Mouse (Mus musculus): ENCODE results near the gene Nde1. TPM values are rescaled to one million over a fixed set of nuclear protein-coding genes. Genes with fewer than 3 reads are reported as not detected.

The Nde1 gene
- polyA plus RNA-seq, 1 experiment from 2014 or later, result 75.4 TPM

GRCm38 (mm10) chr16:14130796-14131195, 32.3 kb upstream of the Nde1 start:
- Histone ChIP-seq H3K9ac (ENCODE audit: low read length) (no peak overlapping the region), H3K36me3 (ENCODE audit: control insufficient read depth, insufficient read depth, low read length) (peaks cover 95% of the 10 kb centered on the region), H3K9me3 (replicated peaks; ENCODE audit: control insufficient read depth, low read length) (no peaks in the 10 kb centered on the region), H3K4me1 (ENCODE audit: control insufficient read depth, insufficient read depth, low read length) (no peaks in the 10 kb centered on the region), H3K4me3 (ENCODE audit: low read depth, low read length) (no peak overlapping the region), H3K4me2 (ENCODE audit: low read length) (no peak overlapping the region), H3K27me3 (replicated peaks; ENCODE audit: control insufficient read depth, insufficient read depth, low read length) (no peaks in the 10 kb centered on the region), H3K27ac (ENCODE audit: low read depth, low read length) (no peak overlapping the region)
- DNase-seq (ENCODE audit: low spot score) (no peak), ATAC-seq (no peak)
- WGBS, result 91% methylated on average over 7 of the region's 7 CpGs

- 86% methylated on average over 3 of the region's 3 CpGs for WGBS
- ATAC-seq, result no peak
- H3K27ac ChIP-seq (ENCODE audit: low read depth, low read length), result no peak overlapping the region
Observed at GRCm38 (mm10) chr16:14131376-14131775, 31.7 kb upstream of the Nde1 start.

GRCm38 (mm10) chr16:14131838-14132237, 31.2 kb upstream of the Nde1 start:
- Histone ChIP-seq H3K4me3 (ENCODE audit: low read depth, low read length) (no peak overlapping the region), H3K36me3 (ENCODE audit: control insufficient read depth, insufficient read depth, low read length) (peaks cover 95% of the 10 kb centered on the region), H3K27ac (ENCODE audit: low read depth, low read length) (no peak overlapping the region), H3K27me3 (replicated peaks; ENCODE audit: control insufficient read depth, insufficient read depth, low read length) (no peaks in the 10 kb centered on the region), H3K4me2 (ENCODE audit: low read length) (no peak overlapping the region), H3K4me1 (ENCODE audit: control insufficient read depth, insufficient read depth, low read length) (no peaks in the 10 kb centered on the region), H3K9ac (ENCODE audit: low read length) (no peak overlapping the region), H3K9me3 (replicated peaks; ENCODE audit: control insufficient read depth, low read length) (no peaks in the 10 kb centered on the region)
- ATAC-seq, result no peak
- no peak for DNase-seq (ENCODE audit: low spot score)
- 86% methylated on average over 5 of the region's 5 CpGs for WGBS

More at GRCm38 (mm10) chr16:14131376-14131775, 31.7 kb upstream of the Nde1 start:
- Histone ChIP-seq H3K27me3 (replicated peaks; ENCODE audit: control insufficient read depth, insufficient read depth, low read length) (no peaks in the 10 kb centered on the region), H3K4me2 (ENCODE audit: low read length) (no peak overlapping the region), H3K9ac (ENCODE audit: low read length) (no peak overlapping the region), H3K4me3 (ENCODE audit: low read depth, low read length) (no peak overlapping the region), H3K4me1 (ENCODE audit: control insufficient read depth, insufficient read depth, low read length) (no peaks in the 10 kb centered on the region), H3K9me3 (replicated peaks; ENCODE audit: control insufficient read depth, low read length) (no peaks in the 10 kb centered on the region), H3K36me3 (ENCODE audit: control insufficient read depth, insufficient read depth, low read length) (peaks cover 95% of the 10 kb centered on the region)
- no peak for DNase-seq (ENCODE audit: low spot score)

GRCm38 (mm10) chr16:14135014-14135413, 28.1 kb upstream of the Nde1 start:
- peaks cover 90% of the 10 kb centered on the region for H3K36me3 ChIP-seq (ENCODE audit: control insufficient read depth, insufficient read depth, low read length)
- no peak overlapping the region for H3K27ac ChIP-seq (ENCODE audit: low read depth, low read length)
- 87% methylated on average over 2 of the region's 2 CpGs for WGBS
- no peaks in the 10 kb centered on the region for H3K4me1 ChIP-seq (ENCODE audit: control insufficient read depth, insufficient read depth, low read length)
- no peak for DNase-seq (ENCODE audit: low spot score)
- ATAC-seq, result no peak
- H3K4me2 ChIP-seq (ENCODE audit: low read length), result no peak overlapping the region
- no peak overlapping the region for H3K9ac ChIP-seq (ENCODE audit: low read length)
- H3K27me3 ChIP-seq (replicated peaks; ENCODE audit: control insufficient read depth, insufficient read depth, low read length), result no peaks in the 10 kb centered on the region
- H3K9me3 ChIP-seq (replicated peaks; ENCODE audit: control insufficient read depth, low read length), result no peaks in the 10 kb centered on the region
- no peak overlapping the region for H3K4me3 ChIP-seq (ENCODE audit: low read depth, low read length)

GRCm38 (mm10) chr16:14137976-14138561, 25.0 kb upstream of the Nde1 start:
- ATAC-seq (no peak), DNase-seq (ENCODE audit: low spot score) (no peak)
- Histone ChIP-seq H3K4me2 (ENCODE audit: low read length) (no peak overlapping the region), H3K36me3 (ENCODE audit: control insufficient read depth, insufficient read depth, low read length) (peaks cover 88% of the 10 kb centered on the region), H3K4me3 (ENCODE audit: low read depth, low read length) (no peak overlapping the region), H3K9ac (ENCODE audit: low read length) (no peak overlapping the region), H3K4me1 (ENCODE audit: control insufficient read depth, insufficient read depth, low read length) (no peaks in the 10 kb centered on the region), H3K27ac (ENCODE audit: low read depth, low read length) (no peak overlapping the region), H3K27me3 (replicated peaks; ENCODE audit: control insufficient read depth, insufficient read depth, low read length) (no peaks in the 10 kb centered on the region), H3K9me3 (replicated peaks; ENCODE audit: control insufficient read depth, low read length) (no peaks in the 10 kb centered on the region)
- 97% methylated on average over 1 of the region's 1 CpGs for WGBS

GRCm38 (mm10) chr16:14139106-14139505, 24.0 kb upstream of the Nde1 start:
- Histone ChIP-seq H3K9ac (ENCODE audit: low read length) (no peak overlapping the region), H3K27me3 (replicated peaks; ENCODE audit: control insufficient read depth, insufficient read depth, low read length) (no peaks in the 10 kb centered on the region), H3K4me3 (ENCODE audit: low read depth, low read length) (no peak overlapping the region), H3K4me1 (ENCODE audit: control insufficient read depth, insufficient read depth, low read length) (no peaks in the 10 kb centered on the region), H3K27ac (ENCODE audit: low read depth, low read length) (no peak overlapping the region), H3K9me3 (replicated peaks; ENCODE audit: control insufficient read depth, low read length) (no peaks in the 10 kb centered on the region), H3K4me2 (ENCODE audit: low read length) (no peak overlapping the region), H3K36me3 (ENCODE audit: control insufficient read depth, insufficient read depth, low read length) (peaks cover 87% of the 10 kb centered on the region)
- ATAC-seq (no peak), DNase-seq (ENCODE audit: low spot score) (no peak)

- H3K4me1 ChIP-seq (ENCODE audit: control insufficient read depth, insufficient read depth, low read length), result no peaks in the 10 kb centered on the region
- no peak for DNase-seq (ENCODE audit: low spot score)
- no peaks in the 10 kb centered on the region for H3K27me3 ChIP-seq (replicated peaks; ENCODE audit: control insufficient read depth, insufficient read depth, low read length)
- H3K4me2 ChIP-seq (ENCODE audit: low read length), result no peak overlapping the region
- H3K9me3 ChIP-seq (replicated peaks; ENCODE audit: control insufficient read depth, low read length), result no peaks in the 10 kb centered on the region
- ATAC-seq, result no peak
- no peak overlapping the region for H3K27ac ChIP-seq (ENCODE audit: low read depth, low read length)
- H3K4me3 ChIP-seq (ENCODE audit: low read depth, low read length), result no peak overlapping the region
- 94% methylated on average over 3 of the region's 3 CpGs for WGBS
- H3K36me3 ChIP-seq (ENCODE audit: control insufficient read depth, insufficient read depth, low read length), result peaks cover 88% of the 10 kb centered on the region
- H3K9ac ChIP-seq (ENCODE audit: low read length), result no peak overlapping the region
Observed at GRCm38 (mm10) chr16:14143298-14143697, 19.8 kb upstream of the Nde1 start.

GRCm38 (mm10) chr16:14147712-14148111, 15.4 kb upstream of the Nde1 start:
- Histone ChIP-seq H3K9ac (ENCODE audit: low read length) (no peak overlapping the region), H3K36me3 (ENCODE audit: control insufficient read depth, insufficient read depth, low read length) (peaks cover 84% of the 10 kb centered on the region), H3K27ac (ENCODE audit: low read depth, low read length) (no peak overlapping the region), H3K4me2 (ENCODE audit: low read length) (no peak overlapping the region), H3K27me3 (replicated peaks; ENCODE audit: control insufficient read depth, insufficient read depth, low read length) (no peaks in the 10 kb centered on the region), H3K4me1 (ENCODE audit: control insufficient read depth, insufficient read depth, low read length) (no peaks in the 10 kb centered on the region), H3K4me3 (ENCODE audit: low read depth, low read length) (no peak overlapping the region), H3K9me3 (replicated peaks; ENCODE audit: control insufficient read depth, low read length) (no peaks in the 10 kb centered on the region)
- ATAC-seq (no peak), DNase-seq (ENCODE audit: low spot score) (no peak)

GRCm38 (mm10) chr16:14151718-14152117, 11.4 kb upstream of the Nde1 start:
- Histone ChIP-seq H3K27me3 (replicated peaks; ENCODE audit: control insufficient read depth, insufficient read depth, low read length) (no peaks in the 10 kb centered on the region), H3K4me3 (ENCODE audit: low read depth, low read length) (no peak overlapping the region), H3K9me3 (replicated peaks; ENCODE audit: control insufficient read depth, low read length) (no peaks in the 10 kb centered on the region), H3K4me1 (ENCODE audit: control insufficient read depth, insufficient read depth, low read length) (no peaks in the 10 kb centered on the region), H3K36me3 (ENCODE audit: control insufficient read depth, insufficient read depth, low read length) (peaks cover 60% of the 10 kb centered on the region), H3K4me2 (ENCODE audit: low read length) (no peak overlapping the region), H3K9ac (ENCODE audit: low read length) (no peak overlapping the region), H3K27ac (ENCODE audit: low read depth, low read length) (no peak overlapping the region)
- WGBS, result 92% methylated on average over 4 of the region's 4 CpGs
- ATAC-seq (no peak), DNase-seq (ENCODE audit: low spot score) (no peak)
